Mouse (Mus musculus) limb, embryonic 13.5 days (tissue): Measurements from ENCODE around the gene Krtap14. TPM values are rescaled to one million over a fixed set of nuclear protein-coding genes. Genes with fewer than 3 reads are reported as not detected.

Experiments
- ATAC-seq: fragments of 200-750 bp; cut with Nextera tagmentation; 2 replicates; pipeline ENCODE4 v1.8.0; 2017; ENCODE audit warnings: low read depth, moderate number of reproducible peaks, moderate TSS enrichment; ENCODE audit not compliant: low FRiP score
- H3K27ac ChIP-seq: fragments of 300-500 bp; sonication (generic); 2 replicates; pipeline ENCODE4 v1.5.1; 2015; ENCODE audit warnings: inconsistent platforms, mild to moderate bottlenecking, moderate library complexity
- H3K27me3 ChIP-seq: fragments of 300-500 bp; sonication (generic); 2 replicates; pipeline ENCODE4 v1.6.1; 2015; ENCODE audit warnings: mild to moderate bottlenecking, inconsistent platforms
- H3K36me3 ChIP-seq: fragments of 300-500 bp; sonication (generic); 2 replicates; pipeline ENCODE4 v1.6.1; 2015; ENCODE audit warnings: inconsistent platforms, mild to moderate bottlenecking, moderate library complexity
- H3K4me1 ChIP-seq: fragments of 300-500 bp; sonication (generic); 2 replicates; pipeline ENCODE4 v1.6.1; 2015; ENCODE audit warnings: inconsistent platforms
- H3K4me2 ChIP-seq: fragments of 300-500 bp; sonication (generic); replicated peaks from 2 replicates; pipeline ENCODE4 v1.6.1; 2015; ENCODE audit warnings: inconsistent platforms, mild to moderate bottlenecking, moderate library complexity
- H3K4me3 ChIP-seq: fragments of 300-500 bp; sonication (generic); 2 replicates; pipeline ENCODE4 v1.5.1; 2015; ENCODE audit warnings: moderate library complexity, mild to moderate bottlenecking, inconsistent platforms
- H3K9ac ChIP-seq: fragments of 300-500 bp; sonication (generic); 2 replicates; pipeline ENCODE4 v1.6.1; 2015; ENCODE audit warnings: mild to moderate bottlenecking, inconsistent platforms
- H3K9me3 ChIP-seq: fragments of 300-500 bp; sonication (generic); 2 replicates; pipeline ENCODE4 v1.6.1; 2016; ENCODE audit warnings: inconsistent platforms
- WGBS: fragments of 180-500 bp; shearing (Covaris S2); methylation state at CpG from one replicate; pipeline ENCODE4 v1.1.7; 2015; 5-methylcytosine and 5-hydroxymethylcytosine counted together
- polyA plus RNA-seq: library from polyadenylated mRNA; unstranded; fragments of >200 nt; fragmentation: Nextera tagmentation; extraction: Ambion mirVana; gene quantifications from 2 replicates; pipeline ENCODE4 v1.2.1, GENCODE M21; 2015

Gene Krtap14
- polyA plus RNA-seq = not detected in 2 replicates

DNA sequence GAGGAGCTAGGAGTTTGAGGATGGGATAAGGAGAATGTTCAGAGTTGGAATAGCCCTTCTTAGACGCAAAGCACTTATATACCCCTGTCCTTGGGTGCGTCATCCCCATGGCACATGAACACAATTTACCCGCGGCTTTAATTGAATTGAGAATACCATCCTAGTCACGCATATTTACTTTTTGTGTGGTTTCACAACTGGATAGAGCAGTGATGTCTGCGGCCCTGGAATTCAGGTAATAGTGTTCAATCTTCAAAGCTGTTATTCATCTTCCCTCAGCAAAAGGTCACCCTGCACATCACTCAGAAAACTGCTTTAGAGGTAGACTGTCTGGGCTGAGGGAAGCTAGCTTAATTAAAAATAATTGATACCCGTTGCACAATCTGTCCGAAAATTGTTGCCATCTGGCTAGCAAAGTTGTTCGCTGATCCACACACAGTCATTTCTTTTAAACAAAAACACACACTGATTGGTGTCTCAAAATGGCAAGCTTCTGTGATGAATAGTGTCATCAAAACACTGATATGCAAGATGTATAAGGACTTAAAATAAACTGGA lies at the start of gene Krtap14:
Gene Krtap14 (minus strand): TSS at position 51 of the 558 bp plus-strand sequence.
- H3K27ac ChIP-seq = no peak within 1 kb of the TSS
- no peaks in the 10 kb centered on the region for H3K36me3 ChIP-seq
- H3K9me3 ChIP-seq = no peaks in the 10 kb centered on the region
- 46% methylated on average over 9 of the region's 9 CpGs for WGBS
- H3K9ac ChIP-seq = no peak within 1 kb of the TSS
- ATAC-seq = no peak
- no peak within 1 kb of the TSS for H3K4me3 ChIP-seq
- H3K4me2 ChIP-seq = no peak within 1 kb of the TSS
- no peaks in the 10 kb centered on the region for H3K27me3 ChIP-seq
- no peaks in the 10 kb centered on the region for H3K4me1 ChIP-seq

DNA sequence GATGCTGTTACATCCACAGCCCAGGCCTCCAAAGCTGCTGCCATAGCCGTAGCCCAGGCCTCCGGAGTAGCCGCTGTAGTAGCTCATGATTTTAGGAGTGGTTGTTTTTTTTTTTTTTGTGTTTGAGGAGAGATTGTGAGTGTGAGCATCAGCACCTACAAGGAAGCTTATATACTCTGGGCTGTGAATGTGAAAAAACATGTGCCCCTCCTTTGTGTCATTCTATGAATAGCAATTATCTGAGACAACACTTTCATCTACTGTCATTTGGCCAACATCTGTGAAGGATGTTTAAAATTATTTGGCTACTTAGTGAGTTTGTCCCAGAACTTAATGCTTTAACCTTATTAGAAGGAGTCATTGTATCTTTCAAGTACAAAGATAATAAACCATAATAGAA lies 48.2 kb upstream of the Krtap14 start, which contains the start of gene Krtap19-2:
Gene Krtap19-2 (minus strand): TSS at position 101 of the 400 bp plus-strand sequence.
- no peaks in the 10 kb centered on the region for H3K9me3 ChIP-seq
- no peak within 1 kb of the TSS for H3K4me2 ChIP-seq
- H3K4me3 ChIP-seq = no peak within 1 kb of the TSS
- H3K27ac ChIP-seq = no peak within 1 kb of the TSS
- 94% methylated on average over 3 of the region's 3 CpGs for WGBS
- H3K27me3 ChIP-seq = no peaks in the 10 kb centered on the region
- ATAC-seq = no peak
- H3K4me1 ChIP-seq = no peaks in the 10 kb centered on the region
- no peak within 1 kb of the TSS for H3K9ac ChIP-seq
- H3K36me3 ChIP-seq = no peaks in the 10 kb centered on the region

DNA sequence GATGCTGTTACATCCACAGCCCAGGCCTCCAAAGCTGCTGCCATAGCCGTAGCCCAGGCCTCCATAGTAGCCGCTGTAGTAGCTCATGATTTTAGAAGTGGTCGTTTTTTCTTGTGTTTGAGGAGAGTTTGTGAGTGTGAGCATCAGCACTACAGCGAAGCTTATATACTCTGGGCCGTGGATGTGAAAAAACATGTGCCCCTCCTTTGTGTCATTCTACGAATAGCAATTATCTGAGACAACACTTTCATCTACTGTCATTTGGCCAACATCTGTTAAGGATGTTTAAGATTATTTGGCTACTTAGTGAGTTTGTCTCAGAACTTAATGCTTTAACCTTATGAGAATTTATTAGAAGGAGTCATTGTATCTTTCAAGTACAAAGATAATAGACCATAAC lies 43.4 kb upstream of the Krtap14 start, which contains the start of gene Krtap19-1:
Gene Krtap19-1 (minus strand): TSS at position 101 of the 400 bp plus-strand sequence.
- Histone ChIP-seq H3K4me1 (no peaks in the 10 kb centered on the region), H3K4me2 (no peak within 1 kb of the TSS), H3K9me3 (no peaks in the 10 kb centered on the region), H3K27me3 (no peaks in the 10 kb centered on the region), H3K36me3 (no peaks in the 10 kb centered on the region), H3K27ac (no peak within 1 kb of the TSS), H3K9ac (no peak within 1 kb of the TSS), H3K4me3 (no peak within 1 kb of the TSS)
- 88% methylated on average over 6 of the region's 6 CpGs for WGBS
- no peak for ATAC-seq

GRCm38 (mm10) chr16:88864887-88865407 lies 39.0 kb upstream of the Krtap14 start:
- Histone ChIP-seq H3K4me2 (no peak overlapping the region), H3K4me1 (no peaks in the 10 kb centered on the region), H3K36me3 (no peaks in the 10 kb centered on the region), H3K9ac (no peak overlapping the region), H3K4me3 (no peak overlapping the region), H3K27ac (no peak overlapping the region), H3K9me3 (no peaks in the 10 kb centered on the region), H3K27me3 (no peaks in the 10 kb centered on the region)
- no peak for ATAC-seq
- WGBS = 59% methylated on average over 4 of the region's 4 CpGs

- Histone ChIP-seq H3K27ac (no peak overlapping the region), H3K4me3 (no peak overlapping the region)
Measured at GRCm38 (mm10) chr16:88851450-88851849, 25.5 kb upstream of the Krtap14 start.

DNA sequence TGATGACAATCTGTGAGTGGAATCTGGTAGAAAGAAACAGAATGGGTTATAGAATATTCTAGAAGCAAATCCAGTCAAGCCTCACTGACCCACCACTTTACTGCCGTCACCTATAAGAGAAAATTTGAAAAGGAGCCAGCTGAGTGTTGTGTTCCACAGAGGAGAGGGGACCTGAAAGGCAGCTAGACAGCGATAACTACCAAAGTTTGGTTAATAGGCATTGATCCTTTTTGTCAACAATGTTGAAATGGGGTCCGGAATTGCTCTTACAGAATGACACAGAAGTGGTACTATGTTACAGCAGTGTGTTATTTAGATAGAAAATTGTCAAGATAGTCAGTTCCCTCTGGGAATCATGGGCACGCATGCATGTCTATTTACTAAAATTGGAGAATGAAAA lies 22.6 kb upstream of the Krtap14 start:
- WGBS = 77% methylated on average over 4 of the region's 4 CpGs
- Histone ChIP-seq H3K36me3 (no peaks in the 10 kb centered on the region), H3K9ac (no peak overlapping the region), H3K9me3 (no peaks in the 10 kb centered on the region), H3K27me3 (no peaks in the 10 kb centered on the region), H3K4me3 (no peak overlapping the region), H3K4me1 (no peaks in the 10 kb centered on the region), H3K4me2 (no peak overlapping the region), H3K27ac (no peak overlapping the region)
- ATAC-seq = no peak

More at GRCm38 (mm10) chr16:88851450-88851849, 25.5 kb upstream of the Krtap14 start:
- no peak for ATAC-seq
- Histone ChIP-seq H3K9me3 (no peaks in the 10 kb centered on the region), H3K4me1 (no peaks in the 10 kb centered on the region), H3K4me2 (no peak overlapping the region), H3K9ac (no peak overlapping the region), H3K27me3 (no peaks in the 10 kb centered on the region), H3K36me3 (no peaks in the 10 kb centered on the region)
- 12% methylated on average over 5 of the region's 5 CpGs for WGBS

GRCm38 (mm10) chr16:88847363-88847762 lies 21.4 kb upstream of the Krtap14 start:
- H3K4me2 ChIP-seq = no peak overlapping the region
- H3K4me3 ChIP-seq = no peak overlapping the region
- H3K9me3 ChIP-seq = no peaks in the 10 kb centered on the region
- no peak overlapping the region for H3K9ac ChIP-seq
- WGBS = 85% methylated on average over 1 of the region's 1 CpGs
- no peak for ATAC-seq
- no peaks in the 10 kb centered on the region for H3K4me1 ChIP-seq
- H3K27me3 ChIP-seq = no peaks in the 10 kb centered on the region
- H3K27ac ChIP-seq = no peak overlapping the region
- no peaks in the 10 kb centered on the region for H3K36me3 ChIP-seq

DNA sequence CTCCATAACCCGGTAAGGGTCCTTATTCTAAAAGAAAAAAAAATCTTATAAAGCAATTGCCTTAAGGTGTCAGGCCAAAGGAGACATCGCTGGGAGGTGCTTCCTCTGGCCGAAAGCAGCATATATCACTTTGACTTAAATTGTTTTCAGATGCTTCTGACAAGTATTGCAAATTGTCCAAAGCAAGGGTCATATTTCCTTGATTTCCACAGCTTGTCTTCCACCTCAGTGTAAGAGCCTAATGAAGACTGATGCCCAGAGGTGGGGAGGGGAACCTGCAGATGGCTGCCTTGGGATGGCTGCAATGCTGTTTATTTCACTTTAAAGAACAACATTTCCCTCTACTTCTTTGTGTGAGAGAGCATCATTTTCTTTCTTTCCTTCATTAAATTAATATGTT lies 1.0 kb upstream of the Krtap14 start:
- no peak overlapping the region for H3K4me2 ChIP-seq
- H3K27me3 ChIP-seq = no peaks in the 10 kb centered on the region
- H3K9me3 ChIP-seq = no peaks in the 10 kb centered on the region
- H3K4me3 ChIP-seq = no peak overlapping the region
- H3K36me3 ChIP-seq = no peaks in the 10 kb centered on the region
- WGBS = 13% methylated on average over 3 of the region's 3 CpGs
- H3K4me1 ChIP-seq = no peaks in the 10 kb centered on the region
- H3K27ac ChIP-seq = no peak overlapping the region
- no peak for ATAC-seq
- no peak overlapping the region for H3K9ac ChIP-seq

- H3K9me3 ChIP-seq = no peaks in the 10 kb centered on the region
- WGBS = 76% methylated on average over 3 of the region's 3 CpGs
- no peaks in the 10 kb centered on the region for H3K36me3 ChIP-seq
- no peak overlapping the region for H3K9ac ChIP-seq
- no peak overlapping the region for H3K4me2 ChIP-seq
- no peaks in the 10 kb centered on the region for H3K27me3 ChIP-seq
- no peak overlapping the region for H3K27ac ChIP-seq
- no peaks in the 10 kb centered on the region for H3K4me1 ChIP-seq
- no peak overlapping the region for H3K4me3 ChIP-seq
- ATAC-seq = no peak
Measured at GRCm38 (mm10) chr16:88823736-88824135, 2.2 kb downstream of the Krtap14 start.

GRCm38 (mm10) chr16:88820066-88820465 lies 5.9 kb downstream of the Krtap14 start, which contains the start of gene Krtap15:
TSS of gene Krtap15 (plus strand) at chr16:88820215.
- Histone ChIP-seq H3K9me3 (no peaks in the 10 kb centered on the region), H3K27ac (no peak within 1 kb of the TSS), H3K27me3 (no peaks in the 10 kb centered on the region), H3K4me1 (no peaks in the 10 kb centered on the region), H3K4me3 (no peak within 1 kb of the TSS), H3K36me3 (no peaks in the 10 kb centered on the region), H3K4me2 (no peak within 1 kb of the TSS), H3K9ac (no peak within 1 kb of the TSS)
- WGBS = 72% methylated on average over 3 of the region's 3 CpGs
- no peak for ATAC-seq

DNA sequence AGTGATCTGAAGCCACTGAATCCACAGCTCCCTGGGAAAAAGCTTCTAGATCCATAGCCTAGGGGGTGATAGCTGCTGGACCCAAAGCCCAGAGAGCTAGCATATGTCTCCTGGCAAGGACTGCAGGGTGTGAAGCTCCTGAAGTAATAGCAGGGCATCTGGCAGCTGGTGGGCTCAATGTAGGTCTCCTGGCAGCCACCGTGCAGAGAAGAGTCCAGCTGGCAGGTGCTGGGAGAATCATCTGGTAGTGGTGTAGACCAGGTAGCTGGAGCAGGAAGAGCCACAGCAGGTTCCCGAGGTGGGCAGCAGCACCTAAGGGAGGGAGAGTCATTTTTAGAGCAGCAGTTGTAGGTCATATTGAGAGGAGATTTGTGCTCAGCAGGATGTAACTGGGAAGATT lies 14.1 kb downstream of the Krtap14 start, which contains the start of gene Gm20741:
Gene Gm20741 (minus strand): TSS at position 394 of the 400 bp plus-strand sequence.
- no peak within 1 kb of the TSS for H3K9ac ChIP-seq
- no peaks in the 10 kb centered on the region for H3K36me3 ChIP-seq
- H3K4me2 ChIP-seq = no peak within 1 kb of the TSS
- H3K27me3 ChIP-seq = no peaks in the 10 kb centered on the region
- WGBS = 80% methylated on average over 2 of the region's 2 CpGs
- ATAC-seq = no peak
- H3K9me3 ChIP-seq = no peaks in the 10 kb centered on the region
- H3K27ac ChIP-seq = no peak within 1 kb of the TSS
- H3K4me1 ChIP-seq = no peaks in the 10 kb centered on the region
- H3K4me3 ChIP-seq = no peak within 1 kb of the TSS

DNA sequence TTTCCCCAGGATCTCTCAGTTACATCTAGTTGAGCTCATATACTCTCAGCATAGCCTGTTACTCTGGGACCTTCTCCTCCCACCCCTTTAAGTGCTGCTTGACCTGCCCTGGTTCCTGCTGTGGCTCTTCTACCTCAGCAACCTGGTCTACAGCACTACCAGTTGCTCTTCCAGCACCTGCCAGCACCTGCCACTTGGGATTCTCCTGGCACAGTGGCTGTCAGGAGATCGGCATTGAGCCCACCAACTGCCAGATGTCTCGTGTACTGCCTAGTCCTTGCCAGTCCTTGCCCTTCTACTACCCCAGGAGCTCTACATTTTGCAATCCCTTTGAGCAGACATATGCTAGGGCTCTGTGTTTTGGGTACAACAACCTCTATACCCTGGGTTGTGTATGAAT lies 39.2 kb downstream of the Krtap14 start:
- no peak overlapping the region for H3K27ac ChIP-seq
- no peaks in the 10 kb centered on the region for H3K27me3 ChIP-seq
- H3K4me1 ChIP-seq = no peaks in the 10 kb centered on the region
- no peak overlapping the region for H3K4me2 ChIP-seq
- ATAC-seq = no peak
- no peak overlapping the region for H3K4me3 ChIP-seq
- H3K9ac ChIP-seq = no peak overlapping the region
- H3K36me3 ChIP-seq = no peaks in the 10 kb centered on the region
- H3K9me3 ChIP-seq = no peaks in the 10 kb centered on the region
- WGBS = 78% methylated on average over 2 of the region's 2 CpGs

GRCm38 (mm10) chr16:88777596-88777995 lies 48.3 kb downstream of the Krtap14 start, which contains the start of gene Gm5965:
TSS of gene Gm5965 (plus strand) at chr16:88777896.
- H3K9ac ChIP-seq = no peak within 1 kb of the TSS
- H3K27ac ChIP-seq = no peak within 1 kb of the TSS
- WGBS = 86% methylated on average over 6 of the region's 6 CpGs
- H3K4me2 ChIP-seq = no peak within 1 kb of the TSS
- H3K27me3 ChIP-seq = no peaks in the 10 kb centered on the region
- ATAC-seq = no peak
- no peaks in the 10 kb centered on the region for H3K9me3 ChIP-seq
- H3K36me3 ChIP-seq = no peaks in the 10 kb centered on the region
- H3K4me1 ChIP-seq = no peaks in the 10 kb centered on the region
- no peak within 1 kb of the TSS for H3K4me3 ChIP-seq
